Mouse (Mus musculus) bone marrow, adult 2 months (tissue): ENCODE measurements at regions not wholly inside any gene's neighbourhood (a gene's known extent, or its start where the extent isn't known, plus 50 kb on each side); places are given as distances from the start of the nearest gene placed in this dataset.

Source experiments
- H3K27ac ChIP-seq: fragments of 200-500 bp; 2 replicates; pipeline ENCODE4 v1.5.1; 2012; ENCODE audit warnings: low read depth, mild to moderate bottlenecking, control low read depth, inconsistent platforms, low read length; ENCODE audit not compliant: control insufficient read depth, poor library complexity, insufficient read depth
- H3K4me1 ChIP-seq: fragments of 200-500 bp; 2 replicates; pipeline ENCODE4 v1.6.1; 2011; ENCODE audit warnings: low read length; ENCODE audit not compliant: control insufficient read depth, insufficient read depth
- H3K4me3 ChIP-seq: fragments of 200-500 bp; replicated peaks from 2 replicates; pipeline ENCODE3; 2011; ENCODE audit warnings: mild to moderate bottlenecking, low read depth, low read length, control low read depth; ENCODE audit not compliant: control insufficient read depth
- CTCF ChIP-seq: fragments of 200-500 bp; IDR thresholded peaks from 2 replicates; pipeline ENCODE4 v1.5.1; 2011; ENCODE audit warnings: low read length, control low read depth; ENCODE audit not compliant: control insufficient read depth, insufficient read depth
- POLR2A ChIP-seq: fragments of 200-500 bp; IDR thresholded peaks from 2 replicates; pipeline ENCODE4 v1.6.1; 2011; ENCODE audit warnings: low read depth, mild to moderate bottlenecking, control low read depth, low read length, borderline replicate concordance; ENCODE audit not compliant: control insufficient read depth
- WGBS: fragments of 180-500 bp; shearing (Covaris S2); methylation state at CpG from one replicate; pipeline ENCODE4 v1.1.7; 2018; 5-methylcytosine and 5-hydroxymethylcytosine counted together

DNA sequence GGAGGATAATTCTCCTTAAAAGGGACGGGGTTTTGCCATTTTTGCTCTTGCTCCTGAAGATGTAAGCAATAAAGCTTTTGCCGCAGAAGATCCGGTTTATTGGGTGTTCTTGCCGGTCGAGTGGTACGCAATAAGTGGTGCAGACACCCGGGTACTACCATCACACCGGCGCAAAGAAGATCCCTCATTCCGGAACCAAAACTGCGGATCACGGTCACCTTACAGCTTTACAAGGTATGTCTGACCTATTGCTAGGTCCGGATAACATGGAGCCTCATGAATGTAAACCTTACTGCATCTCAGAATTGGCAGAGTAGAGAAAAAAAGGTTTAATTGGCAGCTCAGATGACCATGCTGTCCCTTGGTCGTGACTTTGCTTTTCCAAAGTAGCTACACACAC, 149.7 kb upstream of the Nckap5 start:
- TF ChIP-seq POLR2A (no peak), CTCF (no peak)
- H3K4me3 ChIP-seq = no peak overlapping the region
- H3K27ac ChIP-seq = no peak overlapping the region
- H3K4me1 ChIP-seq = no peaks in the 10 kb centered on the region
- WGBS = 87% methylated on average over 14 of the region's 14 CpGs

- no peak for TF ChIP-seq CTCF
- no peak for TF ChIP-seq POLR2A
- WGBS = 93% methylated on average over 1 of the region's 1 CpGs
- Histone ChIP-seq H3K27ac (no peak overlapping the region), H3K4me1 (no peaks in the 10 kb centered on the region), H3K4me3 (no peak overlapping the region)
Measured at GRCm38 (mm10) chr1:126973871-126974270, 143.3 kb upstream of the Nckap5 start.

DNA sequence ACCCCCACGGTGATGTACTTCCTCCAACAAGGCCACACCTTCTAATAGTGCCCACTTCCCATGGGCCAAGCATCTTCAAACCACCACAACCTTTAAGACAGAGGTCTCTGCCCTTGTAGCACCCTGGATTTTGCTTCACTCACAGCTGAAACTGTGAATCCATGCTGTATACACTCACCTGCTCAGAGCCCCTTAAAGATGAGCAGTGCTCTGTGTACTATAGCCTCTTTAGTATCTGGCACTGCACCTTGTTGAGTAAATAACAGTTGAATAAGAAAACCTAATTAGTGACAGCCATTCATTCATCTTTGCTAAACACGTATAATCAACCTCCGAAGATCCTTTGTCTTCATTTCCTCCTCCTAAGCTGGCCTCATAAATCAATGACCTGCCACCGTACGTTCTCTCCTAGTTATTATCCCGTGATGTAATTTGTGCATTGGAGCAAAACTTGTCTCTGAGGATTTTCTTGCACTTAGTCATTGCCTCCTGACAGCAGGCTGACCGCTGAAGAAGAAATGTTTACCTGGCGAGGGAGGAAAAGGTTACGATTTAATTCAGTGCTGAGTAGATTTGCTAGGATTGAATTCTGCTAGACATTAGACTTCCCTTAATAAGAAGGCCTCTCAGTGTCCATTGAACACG, 141.3 kb upstream of the Nckap5 start:
- TF ChIP-seq POLR2A (no peak), CTCF (no peak)
- 75% methylated on average over 10 of the region's 10 CpGs for WGBS
- H3K27ac ChIP-seq = no peak overlapping the region
- no peaks in the 10 kb centered on the region for H3K4me1 ChIP-seq
- H3K4me3 ChIP-seq = no peak overlapping the region

- Histone ChIP-seq H3K4me1 (no peaks in the 10 kb centered on the region), H3K4me3 (no peak overlapping the region), H3K27ac (no peak overlapping the region)
- TF ChIP-seq POLR2A (no peak), CTCF (no peak)
- 62% methylated on average over 1 of the region's 1 CpGs for WGBS
Measured at GRCm38 (mm10) chr1:126971118-126971517, 140.5 kb upstream of the Nckap5 start.

DNA sequence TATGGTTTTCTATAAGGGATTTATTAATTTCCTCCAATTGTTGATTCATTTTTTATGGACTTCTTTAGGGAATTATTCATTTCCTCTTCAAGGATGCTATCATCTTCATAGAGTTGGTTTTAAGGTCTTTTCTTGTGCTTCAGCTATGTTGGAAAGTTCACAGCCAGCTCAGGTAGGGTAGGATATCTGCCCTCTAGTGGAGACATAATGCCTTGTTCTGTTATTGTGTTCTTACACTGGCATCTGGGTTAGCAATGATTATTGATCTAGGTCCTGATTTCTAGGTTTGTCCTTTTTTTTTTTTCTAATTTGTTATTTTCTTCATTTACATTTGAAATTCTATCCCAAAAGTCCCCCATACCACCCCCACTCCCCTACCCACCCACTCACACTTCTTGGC, 135.8 kb upstream of the Nckap5 start:
- Histone ChIP-seq H3K4me1 (no peaks in the 10 kb centered on the region), H3K27ac (no peak overlapping the region), H3K4me3 (no peak overlapping the region)
- TF ChIP-seq CTCF = no peak
- no peak for TF ChIP-seq POLR2A

DNA sequence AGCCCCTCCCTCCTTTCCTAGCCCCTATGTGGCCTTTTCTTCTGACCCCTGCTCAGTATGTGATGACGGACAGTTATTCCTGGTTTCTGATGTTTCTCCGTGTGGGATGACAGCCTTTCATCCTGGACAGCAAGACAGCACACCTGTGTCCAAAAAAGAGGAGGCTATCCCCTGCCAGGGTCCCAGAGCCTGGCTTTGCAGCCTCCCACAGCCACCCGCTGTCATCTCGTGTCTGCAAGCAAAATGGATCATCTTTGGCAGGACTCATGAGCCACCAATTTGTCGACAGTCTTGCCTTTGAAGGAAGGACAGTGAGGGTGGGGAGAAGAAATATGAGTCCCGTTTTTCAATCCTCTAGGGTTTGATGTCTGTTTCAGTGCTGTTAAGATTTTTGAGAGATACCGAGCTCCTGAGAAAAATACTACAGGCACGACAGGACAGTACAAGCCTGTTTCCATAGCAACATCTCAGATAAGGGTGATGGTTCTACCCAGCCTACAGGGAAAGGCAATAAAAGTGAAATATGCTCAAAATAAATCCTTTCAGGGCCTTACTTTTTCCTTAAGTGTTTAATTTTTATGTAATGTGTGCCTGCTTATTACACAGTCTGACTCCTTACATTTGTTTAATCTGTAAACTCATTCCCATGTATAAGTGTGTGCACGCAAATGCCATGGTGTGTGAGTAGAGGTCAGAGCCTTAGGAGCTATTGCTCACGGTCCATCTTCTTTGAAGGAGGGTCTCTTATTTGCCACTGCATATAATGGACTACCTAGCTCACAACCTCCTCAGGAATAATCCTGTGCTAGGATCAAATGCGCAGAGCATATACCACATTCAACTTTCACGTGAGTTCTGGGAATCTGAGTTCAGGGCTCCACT, 125.5 kb upstream of the Nckap5 start:
- H3K4me3 ChIP-seq = no peak overlapping the region
- 79% methylated on average over 12 of the region's 12 CpGs for WGBS
- no peak overlapping the region for H3K27ac ChIP-seq
- no peaks in the 10 kb centered on the region for H3K4me1 ChIP-seq
- TF ChIP-seq POLR2A (no peak), CTCF (no peak)

GRCm38 (mm10) chr1:126947860-126948259, 117.3 kb upstream of the Nckap5 start:
- Histone ChIP-seq H3K4me1 (no peaks in the 10 kb centered on the region), H3K4me3 (no peak overlapping the region), H3K27ac (no peak overlapping the region)
- WGBS = 78% methylated on average over 1 of the region's 1 CpGs
- TF ChIP-seq POLR2A (no peak), CTCF (no peak)

- TF ChIP-seq CTCF (no peak), POLR2A (no peak)
- Histone ChIP-seq H3K27ac (no peak overlapping the region), H3K4me1 (no peaks in the 10 kb centered on the region), H3K4me3 (no peak overlapping the region)
- 61% methylated on average over 4 of the region's 4 CpGs for WGBS
Measured at GRCm38 (mm10) chr1:126932658-126933057, 102.1 kb upstream of the Nckap5 start.
